ENCODE assay signal across 8 mouse cellular contexts in the genomic region with DNA sequence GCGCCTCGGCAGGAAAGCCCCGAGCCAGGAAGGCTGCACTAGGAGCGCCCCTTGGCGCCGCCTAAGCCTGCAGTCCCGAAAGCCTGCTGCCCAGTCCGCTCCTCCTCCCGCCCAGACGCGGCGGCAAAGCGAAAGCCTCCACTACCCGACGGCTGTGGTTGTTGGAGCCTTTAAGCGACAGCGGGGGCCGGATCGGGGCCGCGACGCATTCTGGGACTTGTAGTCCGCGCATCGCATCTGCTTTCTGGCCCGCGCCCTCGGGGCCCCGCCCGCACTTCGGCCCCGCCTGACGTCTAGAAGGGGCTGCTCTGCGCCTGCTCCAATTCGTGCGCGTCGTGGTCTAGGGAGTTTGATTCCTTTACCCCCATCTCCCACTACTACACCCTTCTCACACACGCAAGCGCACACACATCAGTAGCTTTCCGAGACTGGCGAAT. TPM values are rescaled to one million over a fixed set of nuclear protein-coding genes. Genes with fewer than 3 reads are reported as not detected.
DNase-seq lines count a peak whose midpoint lies in the region; ATAC-seq and TF ChIP-seq lines count a peak whose summit lies in the region.

A gene (minus strand): TSS at position 77 of the 437 bp plus-strand sequence.

- peak within 1 kb of the TSS; percentile 95 for H3K27ac ChIP-seq in hindbrain, embryonic 10.5 days
- peak within 1 kb of the TSS; percentile 90 for H3K27ac ChIP-seq in lung, postnatal 0 days (ENCODE audit: low read length)

- no peaks in the 10 kb centered on the region for H3K27me3 ChIP-seq in hindbrain, embryonic 10.5 days (ENCODE audit: insufficient read depth, poor library complexity, severe bottlenecking)
- no peaks in the 10 kb centered on the region for H3K27me3 ChIP-seq in lung, postnatal 0 days (replicated peaks; ENCODE audit: insufficient read depth, low read length)

- DNase-seq in MEL-GATA-1-ER (ENCODE audit: extremely low read depth, low read depth): peak; percentile 83
- peak; percentile 86 for DNase-seq in cerebellum, adult 8-10 months
- peak; percentile 95 for DNase-seq in hindbrain, embryonic 10.5 days (ENCODE audit: low spot score)
- DNase-seq in layer of hippocampus, adult 9-11 months: peak; percentile 95
- peak; percentile 97 for DNase-seq in lung, postnatal 0 days (ENCODE audit: low spot score)
- DNase-seq in ovary, postnatal 14 days (ENCODE audit: low spot score): peak; percentile 87
- DNase-seq in thymus, postnatal 14 days: peak; percentile 95

- WGBS in hindbrain, embryonic 10.5 days: under 1% methylated on average over 42 of the region's 42 CpGs
- WGBS in lung, postnatal 0 days: 1% methylated on average over 23 of the region's 42 CpGs

- H3K4me3 ChIP-seq in hindbrain, embryonic 10.5 days: peak within 1 kb of the TSS; percentile 87
- H3K4me3 ChIP-seq in lung, postnatal 0 days (ENCODE audit: low read depth, low read length): peak within 1 kb of the TSS; percentile 88

- H3K36me3 ChIP-seq in hindbrain, embryonic 10.5 days: no peaks in the 10 kb centered on the region
- H3K36me3 ChIP-seq in lung, postnatal 0 days (ENCODE audit: insufficient read depth, low read length): no peaks in the 10 kb centered on the region

- ATAC-seq in frontal cortex, adult (ENCODE audit: low TSS enrichment): peak; percentile 95
- ATAC-seq in lung, postnatal 0 days: peak; percentile 96

- no peak for TF ChIP-seq EP300 in lung, postnatal 0 days (IDR thresholded peaks at IDR 0.05)

- peak within 1 kb of the TSS; percentile 84 for H3K9ac ChIP-seq in lung, postnatal 0 days (replicated peaks; ENCODE audit: low read depth)

- TF ChIP-seq CTCF in lung, postnatal 0 days (IDR thresholded peaks at IDR 0.05): no peak; the same call in 1 of the 2 replicates

- H3K4me1 ChIP-seq in hindbrain, embryonic 10.5 days (replicated peaks): peaks cover 45% of the 10 kb centered on the region
- no peaks in the 10 kb centered on the region; the same call in 1 of the 2 replicates for H3K4me1 ChIP-seq in lung, postnatal 0 days (ENCODE audit: insufficient read depth, low read depth, low read length)

- H3K9me3 ChIP-seq in hindbrain, embryonic 10.5 days: no peaks in the 10 kb centered on the region
- H3K9me3 ChIP-seq in lung, postnatal 0 days (ENCODE audit: low read length): no peaks in the 10 kb centered on the region

- peak within 1 kb of the TSS; percentile 92 for H3K4me2 ChIP-seq in lung, postnatal 0 days (replicated peaks; ENCODE audit: low read depth, low read length)

RNA-seq across cellular contexts. Expression of the gene that starts here (rescaled TPM):
- polyA plus RNA-seq in hindbrain, embryonic 10.5 days (2016; fragmentation: Nextera tagmentation; extraction: Ambion mirVana): 2.7 and 5.2 TPM in 2 replicates
- 2.3 TPM in 2 replicates for polyA plus RNA-seq in lung, postnatal 0 days (2015; fragmentation: Nextera tagmentation; extraction: Ambion mirVana)

Comparison
In these comparisons a context has a peak if more than half of its experiments do, and no peak if none do; other contexts are left out.
1. Peak in every context shown above with its lines: DNase-seq, ATAC-seq, H3K4me3 ChIP-seq and H3K27ac ChIP-seq.